Mouse (Mus musculus): ENCODE results near the gene Olfr1113.
"Not testable (repeated sequence)": the region's sequence is repeated elsewhere in the genome, so short reads cannot be mapped to it uniquely, and the experiment has no call there.

Gene Olfr1113

GRCm38 (mm10) chr2:87208670-87209069 lies at the start of gene Olfr1113:
Gene Olfr1113 (plus strand): TSS chr2:87208970.
- no peak for DNase-seq

GRCm38 (mm10) chr2:87167731-87168130 lies 41.0 kb upstream of the Olfr1113 start:
- DNase-seq: not testable (repeated sequence)

- DNase-seq: no peak
These were observed 21.3 kb upstream of the Olfr1113 start, which contains the start of gene Olfr1112 for GRCm38 (mm10) chr2:87187498-87187897. Gene Olfr1112 (plus strand): TSS chr2:87187798.

GRCm38 (mm10) chr2:87247713-87248112 lies 38.9 kb downstream of the Olfr1113 start, which contains the start of gene Olfr1115:
Gene Olfr1115 (plus strand): TSS chr2:87248013.
- no peak for DNase-seq
